Mouse (Mus musculus): ENCODE results near the gene R3hdml. TPM values are rescaled to one million over a fixed set of nuclear protein-coding genes. Genes with fewer than 3 reads are reported as not detected.

R3hdml gene
- polyA plus RNA-seq, 2 experiments = not detected

- Histone ChIP-seq H3K9ac (replicated peaks) (no peak overlapping the region), H3K4me2 (ENCODE audit: low read depth) (peak overlapping the region; percentile 47), H3K9me3 (ENCODE audit: control insufficient read depth, low read length) (no peaks in the 10 kb centered on the region), H3K27ac (no peak overlapping the region), H3K4me1 (replicated peaks; ENCODE audit: control insufficient read depth in 2 of 2, insufficient read depth in 2 of 2, low read length in 1 of 2) (peaks cover 5 to 18% of the 10 kb centered on the region in 2 experiments; a peak in 2 of 4 replicates), H3K4me3 (ENCODE audit: insufficient read depth in 1 of 2, low read depth in 2 of 2, low read length in 2 of 2) (peak overlapping the region; percentile 47 to 61), H3K36me3 (replicated peaks; ENCODE audit: control insufficient read depth, insufficient read depth, low read depth) (no peaks in the 10 kb centered on the region; the same call in 1 of the 2 replicates), H3K27me3 (ENCODE audit: control insufficient read depth, insufficient read depth, low read length) (no peaks in the 10 kb centered on the region)
- ATAC-seq (ENCODE audit: insufficient read depth) (no peak), DNase-seq (ENCODE audit: low read depth in 3 of 3, low spot score in 3 of 3) (no peak)
- WGBS (ENCODE audit: insufficient replicate concordance) = 46% methylated on average over 6 of the region's 6 CpGs
- TF ChIP-seq CTCF (IDR thresholded peaks at IDR 0.05; ENCODE audit: low read depth) (no peak), EP300 (IDR thresholded peaks at IDR 0.05; ENCODE audit: low read depth) (no peak)
These were observed 56.7 kb downstream of the R3hdml start for GRCm38 (mm10) chr2:163548822-163549221.

- no peak overlapping the region for H3K27ac ChIP-seq
- no peaks in the 10 kb centered on the region for H3K9me3 ChIP-seq (ENCODE audit: control insufficient read depth, low read length)
- peak overlapping the region; percentile 32 to 47 for H3K4me3 ChIP-seq (ENCODE audit: insufficient read depth in 1 of 2, low read depth in 2 of 2, low read length in 2 of 2)
- H3K27me3 ChIP-seq (ENCODE audit: control insufficient read depth, insufficient read depth, low read length) = no peaks in the 10 kb centered on the region
- 64% methylated on average over 6 of the region's 6 CpGs for WGBS (ENCODE audit: insufficient replicate concordance)
- H3K4me1 ChIP-seq (replicated peaks; ENCODE audit: control insufficient read depth in 2 of 2, insufficient read depth in 2 of 2, low read length in 1 of 2) = peaks cover 5 to 21% of the 10 kb centered on the region in 2 experiments; a peak in 2 of 4 replicates
- no peaks in the 10 kb centered on the region; the same call in 1 of the 2 replicates for H3K36me3 ChIP-seq (replicated peaks; ENCODE audit: control insufficient read depth, insufficient read depth, low read depth)
- H3K9ac ChIP-seq (replicated peaks) = no peak overlapping the region
- TF ChIP-seq CTCF (IDR thresholded peaks at IDR 0.05; ENCODE audit: low read depth) = no peak
- TF ChIP-seq EP300 (IDR thresholded peaks at IDR 0.05; ENCODE audit: low read depth) = no peak
- no peak for ATAC-seq (ENCODE audit: insufficient read depth)
- H3K4me2 ChIP-seq (ENCODE audit: low read depth) = peak overlapping the region; percentile 47
- no peak for DNase-seq (ENCODE audit: low read depth in 3 of 3, low spot score in 3 of 3)
These were observed 57.7 kb downstream of the R3hdml start for GRCm38 (mm10) chr2:163549786-163550185.

Other genes starting within 250 kb of the R3hdml start
- 0.07 and 0.10 TPM in 2 replicates for gene Jph2, start 94.3 kb upstream of the R3hdml start, polyA plus RNA-seq (2012; rRNA removed)
- gene Jph2, start 94.3 kb upstream of the R3hdml start, polyA plus RNA-seq (2014; fragmentation: Nextera tagmentation; extraction: Ambion mirVana) = 0.03 TPM in 1 of 2 replicates, not detected in the other
- gene Oser1, start 67.6 kb upstream of the R3hdml start, polyA plus RNA-seq (2012; rRNA removed) = 10.1 and 12.8 TPM in 2 replicates
- gene Oser1, start 67.6 kb upstream of the R3hdml start, polyA plus RNA-seq (2014; fragmentation: Nextera tagmentation; extraction: Ambion mirVana) = 31.3 and 34.6 TPM in 2 replicates
- gene Gdap1l1, start 53.8 kb upstream of the R3hdml start, polyA plus RNA-seq (2012; rRNA removed) = 0.03 and 0.18 TPM in 2 replicates
- gene Gdap1l1, start 53.8 kb upstream of the R3hdml start, polyA plus RNA-seq (2014; fragmentation: Nextera tagmentation; extraction: Ambion mirVana) = 0.11 TPM in 1 of 2 replicates, not detected in the other
- gene Fitm2, start 19.7 kb upstream of the R3hdml start, polyA plus RNA-seq (2012; rRNA removed) = 1.8 and 1.9 TPM in 2 replicates
- 3.0 and 3.1 TPM in 2 replicates for gene Fitm2, start 19.7 kb upstream of the R3hdml start, polyA plus RNA-seq (2014; fragmentation: Nextera tagmentation; extraction: Ambion mirVana)
- 22.9 and 23.2 TPM in 2 replicates for gene Hnf4a, start 14.5 kb downstream of the R3hdml start, polyA plus RNA-seq (2012; rRNA removed)
- 10.6 and 11.6 TPM in 2 replicates for gene Hnf4a, start 14.5 kb downstream of the R3hdml start, polyA plus RNA-seq (2014; fragmentation: Nextera tagmentation; extraction: Ambion mirVana)
- 3.4 and 5.3 TPM in 2 replicates for gene Ttpal, start 110.0 kb downstream of the R3hdml start, polyA plus RNA-seq (2012; rRNA removed)
- 10.0 and 11.5 TPM in 2 replicates for gene Ttpal, start 110.0 kb downstream of the R3hdml start, polyA plus RNA-seq (2014; fragmentation: Nextera tagmentation; extraction: Ambion mirVana)
- gene Serinc3, start 152.8 kb downstream of the R3hdml start, polyA plus RNA-seq (2012; rRNA removed) = 225 and 257 TPM in 2 replicates
- gene Serinc3, start 152.8 kb downstream of the R3hdml start, polyA plus RNA-seq (2014; fragmentation: Nextera tagmentation; extraction: Ambion mirVana) = 165 TPM in 2 replicates
- 50.9 and 52.3 TPM in 2 replicates for gene Pkig, start 166.1 kb downstream of the R3hdml start, polyA plus RNA-seq (2012; rRNA removed)
- 99.0 and 107 TPM in 2 replicates for gene Pkig, start 166.1 kb downstream of the R3hdml start, polyA plus RNA-seq (2014; fragmentation: Nextera tagmentation; extraction: Ambion mirVana)

Measured in liver, embryonic 14.5 days (tissue).